Mouse (Mus musculus) left cerebral cortex, postnatal 25 days (tissue): Measurements from ENCODE around the gene Gm20604. TPM values are rescaled to one million over a fixed set of nuclear protein-coding genes. Genes with fewer than 3 reads are reported as not detected.

ENCODE experiments used
- DNase-seq, 2 experiments: peaks; one replicate each; pipeline ENCODE4 v3.0.0; 2022; ENCODE audit warnings: low spot score in 2 of 2, mixed read lengths in 1 of 2
- intact Hi-C: fragments of 180-260 bp; cut with DNase I; formaldehyde crosslinking; loops from one replicate; pipeline ENCODE4 v1.15.1; 2025
- total RNA-seq, 2 experiments: library from RNA; stranded (reverse); gene quantifications; 2 replicates each; pipeline ENCODE4 v1.2.3; 2021

Gm20604 gene
- total RNA-seq, 2 experiments from 2014 or later, result 19.9 to 20.0 TPM

- intact Hi-C loops, result loop anchor here (10.0 kb wide), 2 partner anchors 219 to 319 kb away; no protein-coding TSS in a partner anchor
- no peak for DNase-seq
Observed at GRCm38 (mm10) chr12:102714116-102714515, 44.4 kb downstream of the Gm20604 start.

- intact Hi-C loops, result loop anchor here (10.0 kb wide), 2 partner anchors 219 to 319 kb away; no protein-coding TSS in a partner anchor
- no peak for DNase-seq
Observed at GRCm38 (mm10) chr12:102713153-102713865, 45.2 kb downstream of the Gm20604 start.

GRCm38 (mm10) chr12:102710851-102711375, 47.6 kb downstream of the Gm20604 start:
- intact Hi-C loops, result loop anchor here (10.0 kb wide), 2 partner anchors 216 to 316 kb away; no protein-coding TSS in a partner anchor
- DNase-seq, result no peak

GRCm38 (mm10) chr12:102709896-102710295, 48.6 kb downstream of the Gm20604 start:
- intact Hi-C loops, result loop anchor here (10.0 kb wide), 2 partner anchors 215 to 315 kb away; no protein-coding TSS in a partner anchor
- DNase-seq, result no peak

- DNase-seq, result no peak
- intact Hi-C loops, result no loop called here
Observed at GRCm38 (mm10) chr12:102708220-102708619, 50.3 kb downstream of the Gm20604 start.

- intact Hi-C loops, result no loop called here
- no peak for DNase-seq
Observed at GRCm38 (mm10) chr12:102706833-102707463, 51.5 kb downstream of the Gm20604 start.

- intact Hi-C loops, result loop anchor here (2.0 kb wide), 2 partner anchors 53 to 127 kb away; no protein-coding TSS in a partner anchor
- peak in 1 of 2 experiments; percentile 45 for DNase-seq
Observed at GRCm38 (mm10) chr12:102705906-102706640, 52.4 kb downstream of the Gm20604 start.

GRCm38 (mm10) chr12:102705216-102705871, 53.1 kb downstream of the Gm20604 start:
- peak; percentile 86 to 88 for DNase-seq

GRCm38 (mm10) chr12:102704457-102705198, 53.8 kb downstream of the Gm20604 start, which contains the start of gene Itpk1:
TSS of gene Itpk1 (minus strand) at chr12:102704930.
- peak in 1 of 2 experiments; percentile 45 for DNase-seq
- intact Hi-C loops, result loop anchor here (2.0 kb wide), 2 partner anchors 52 to 126 kb away; no protein-coding TSS in a partner anchor

More at GRCm38 (mm10) chr12:102705216-102705871, 53.1 kb downstream of the Gm20604 start:
- intact Hi-C loops, result loop anchor here (2.0 kb wide), 2 partner anchors 53 to 127 kb away; no protein-coding TSS in a partner anchor

GRCm38 (mm10) chr12:102703921-102704408, 54.5 kb downstream of the Gm20604 start:
- intact Hi-C loops, result loop anchor here (2.0 kb wide), 2 partner anchors 51 to 125 kb away; no protein-coding TSS in a partner anchor
- peak in 1 of 2 experiments; percentile 25 for DNase-seq

- intact Hi-C loops, result no loop called here
- peak in 1 of 2 experiments; percentile 31 for DNase-seq
Observed at GRCm38 (mm10) chr12:102703441-102703840, 55.0 kb downstream of the Gm20604 start.

GRCm38 (mm10) chr12:102703111-102703412, 55.4 kb downstream of the Gm20604 start:
- intact Hi-C loops, result no loop called here

GRCm38 (mm10) chr12:102702356-102703110, 55.9 kb downstream of the Gm20604 start:
- intact Hi-C loops, result no loop called here
- DNase-seq, result peak; percentile 80 to 81

More at GRCm38 (mm10) chr12:102703111-102703412, 55.4 kb downstream of the Gm20604 start:
- peak in 1 of 2 experiments; percentile 51 for DNase-seq

- intact Hi-C loops, result no loop called here
- DNase-seq, result no peak
Observed at GRCm38 (mm10) chr12:102701691-102702207, 56.7 kb downstream of the Gm20604 start.

- DNase-seq, result peak in 1 of 2 experiments; percentile 72
- intact Hi-C loops, result no loop called here
Observed at GRCm38 (mm10) chr12:102700453-102700852, 58.0 kb downstream of the Gm20604 start.

- intact Hi-C loops, result no loop called here
- DNase-seq, result no peak
Observed at GRCm38 (mm10) chr12:102699156-102699555, 59.3 kb downstream of the Gm20604 start.

GRCm38 (mm10) chr12:102698089-102698684, 60.3 kb downstream of the Gm20604 start:
- DNase-seq, result no peak
- intact Hi-C loops, result no loop called here
